Mouse (Mus musculus) adrenal gland (tissue): Measurements from ENCODE around the gene Ifit1bl1.
"Not testable (repeated sequence)": the region's sequence is repeated elsewhere in the genome, so short reads cannot be mapped to it uniquely, and the experiment has no call there.

Experiments
- intact Hi-C: fragments of 180-260 bp; cut with DNase I; formaldehyde crosslinking; loops from one replicate; pipeline ENCODE4 v1.15.1; 2025

Ifit1bl1 gene

GRCm38 (mm10) chr19:34588959-34589358 lies 12.8 kb downstream of the Ifit1bl1 start:
- intact Hi-C loops: no loop called here

- intact Hi-C loops: not testable (repeated sequence)
Measured at GRCm38 (mm10) chr19:34587898-34588692, 13.7 kb downstream of the Ifit1bl1 start.

GRCm38 (mm10) chr19:34585740-34586458 lies 15.9 kb downstream of the Ifit1bl1 start:
- intact Hi-C loops: not testable (repeated sequence)

- intact Hi-C loops: not testable (repeated sequence)
Measured at GRCm38 (mm10) chr19:34583126-34583766, 18.5 kb downstream of the Ifit1bl1 start, which contains the start of gene Ifit3. TSS of gene Ifit3 (plus strand) at chr19:34583531.

GRCm38 (mm10) chr19:34582696-34583095 lies 19.1 kb downstream of the Ifit1bl1 start:
- intact Hi-C loops: not testable (repeated sequence)

GRCm38 (mm10) chr19:34577121-34577520 lies 24.6 kb downstream of the Ifit1bl1 start:
- intact Hi-C loops: no loop called here

- intact Hi-C loops: no loop called here
Measured at GRCm38 (mm10) chr19:34573650-34574049, 28.1 kb downstream of the Ifit1bl1 start.

- intact Hi-C loops: no loop called here
Measured at GRCm38 (mm10) chr19:34571080-34571479, 30.7 kb downstream of the Ifit1bl1 start.

- intact Hi-C loops: no loop called here
Measured at GRCm38 (mm10) chr19:34569896-34570476, 31.8 kb downstream of the Ifit1bl1 start.

GRCm38 (mm10) chr19:34568988-34569895 lies 32.5 kb downstream of the Ifit1bl1 start:
- intact Hi-C loops: no loop called here

GRCm38 (mm10) chr19:34566178-34566784 lies 35.5 kb downstream of the Ifit1bl1 start:
- intact Hi-C loops: no loop called here

GRCm38 (mm10) chr19:34562556-34562955 lies 39.2 kb downstream of the Ifit1bl1 start:
- intact Hi-C loops: no loop called here

- intact Hi-C loops: no loop called here
Measured at GRCm38 (mm10) chr19:34556621-34557020, 45.1 kb downstream of the Ifit1bl1 start.

- intact Hi-C loops: loop anchor here (5.0 kb wide), 1 partner anchor 312 kb away; no protein-coding TSS in a partner anchor
Measured at GRCm38 (mm10) chr19:34554061-34554460, 47.7 kb downstream of the Ifit1bl1 start.

GRCm38 (mm10) chr19:34553522-34553921 lies 48.2 kb downstream of the Ifit1bl1 start:
- intact Hi-C loops: loop anchor here (5.0 kb wide), 1 partner anchor 311 kb away; no protein-coding TSS in a partner anchor

- intact Hi-C loops: loop anchor here (5.0 kb wide), 1 partner anchor 311 kb away; no protein-coding TSS in a partner anchor
Measured at GRCm38 (mm10) chr19:34553021-34553420, 48.7 kb downstream of the Ifit1bl1 start.

- intact Hi-C loops: loop anchor here (2.0 to 5.0 kb wide), 2 partner anchors 85 to 310 kb away; no protein-coding TSS in a partner anchor
Measured at GRCm38 (mm10) chr19:34551981-34552380, 49.8 kb downstream of the Ifit1bl1 start.

- intact Hi-C loops: loop anchor here (2.0 to 5.0 kb wide), 2 partner anchors 86 to 308 kb away; no protein-coding TSS in a partner anchor
Measured at GRCm38 (mm10) chr19:34550534-34551223, 51.1 kb downstream of the Ifit1bl1 start, which contains the start of gene Ifit2. TSS of gene Ifit2 (plus strand) at chr19:34550694.

GRCm38 (mm10) chr19:34550205-34550533 lies 51.6 kb downstream of the Ifit1bl1 start:
- intact Hi-C loops: loop anchor here (2.0 to 5.0 kb wide), 2 partner anchors 87 to 308 kb away; no protein-coding TSS in a partner anchor
